Mouse (Mus musculus): ENCODE measurements around the gene Nrxn1.

The Nrxn1 gene

GRCm38 (mm10) chr17:90962904-90963531, 129.9 kb downstream of the Nrxn1 start:
- no peak for DNase-seq (ENCODE audit: low spot score)

GRCm38 (mm10) chr17:90955221-90955620, 137.7 kb downstream of the Nrxn1 start:
- no peak for DNase-seq (ENCODE audit: low spot score)

DNA sequence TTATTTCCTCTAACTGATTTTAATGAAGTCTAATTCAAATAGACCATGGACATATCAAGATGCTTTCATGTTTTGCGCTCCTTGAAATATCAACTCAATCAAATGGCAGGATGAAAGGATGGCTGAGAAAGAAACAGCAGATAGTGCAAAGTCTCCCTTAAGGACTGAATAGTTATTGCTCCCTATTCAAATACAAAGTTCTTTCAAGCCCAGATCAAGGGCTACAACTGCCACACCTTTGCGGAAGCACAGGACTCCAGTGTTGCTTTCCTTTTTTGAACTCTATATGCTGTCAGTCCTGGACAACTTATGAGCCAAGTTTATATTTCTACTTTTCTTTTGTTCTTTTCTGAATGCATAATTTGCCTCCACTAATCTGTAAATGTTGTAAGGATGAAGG, 157.9 kb downstream of the Nrxn1 start:
- no peak for DNase-seq (ENCODE audit: low spot score)

- no peak for DNase-seq (ENCODE audit: low spot score)
Measured at GRCm38 (mm10) chr17:90913320-90913719, 179.6 kb downstream of the Nrxn1 start.

GRCm38 (mm10) chr17:90912746-90913145, 180.1 kb downstream of the Nrxn1 start:
- no peak for DNase-seq (ENCODE audit: low spot score)

GRCm38 (mm10) chr17:90912341-90912740, 180.5 kb downstream of the Nrxn1 start:
- DNase-seq (ENCODE audit: low spot score): no peak

DNA sequence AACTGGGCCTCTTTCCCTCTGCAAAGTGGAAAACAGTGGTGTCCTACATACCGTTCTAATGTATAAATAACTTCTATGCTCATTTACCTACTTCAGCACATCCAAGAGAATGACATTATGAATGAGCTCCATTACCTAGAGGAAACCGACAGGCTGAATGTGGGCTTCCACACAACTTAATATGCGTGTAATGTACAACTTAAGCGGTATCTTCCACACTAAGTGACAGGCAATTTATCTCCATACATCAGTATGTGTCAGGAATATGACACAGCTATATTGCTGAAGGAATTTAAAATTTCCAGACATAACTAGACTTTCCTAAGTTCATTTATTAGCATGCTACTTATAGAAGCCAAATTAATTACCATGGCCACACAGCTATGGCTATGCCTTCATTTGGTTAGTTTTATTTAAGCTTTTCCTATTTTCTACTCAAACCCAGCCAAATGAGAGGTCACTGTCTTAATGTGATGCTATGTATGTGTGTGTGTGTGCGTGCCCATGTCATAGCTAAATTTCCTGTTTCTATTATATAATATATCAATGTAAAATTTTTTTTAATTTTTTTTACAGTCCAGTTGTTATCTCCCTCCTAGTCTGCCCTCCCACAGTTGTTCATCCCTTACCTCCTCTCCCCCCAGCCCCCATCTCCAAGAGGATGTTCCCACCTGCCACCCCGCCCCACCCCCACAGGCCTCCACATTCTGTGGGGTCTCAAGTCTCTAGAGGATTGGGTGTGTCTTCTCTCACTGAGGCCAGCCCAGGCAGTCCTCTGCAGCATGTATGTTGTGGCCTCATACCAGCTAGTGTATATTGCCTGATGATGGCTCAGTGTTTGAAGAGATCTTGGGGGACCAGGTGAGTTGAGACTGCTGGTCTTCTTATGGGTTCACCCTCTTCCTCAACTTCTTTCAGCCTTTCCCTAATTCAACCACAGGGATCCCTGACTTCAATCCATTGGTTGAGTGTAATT, 186.5 kb downstream of the Nrxn1 start:
- DNase-seq (ENCODE audit: low spot score): no peak

- no peak for DNase-seq (ENCODE audit: low spot score)
Measured at GRCm38 (mm10) chr17:90905143-90905542, 187.7 kb downstream of the Nrxn1 start.

DNA sequence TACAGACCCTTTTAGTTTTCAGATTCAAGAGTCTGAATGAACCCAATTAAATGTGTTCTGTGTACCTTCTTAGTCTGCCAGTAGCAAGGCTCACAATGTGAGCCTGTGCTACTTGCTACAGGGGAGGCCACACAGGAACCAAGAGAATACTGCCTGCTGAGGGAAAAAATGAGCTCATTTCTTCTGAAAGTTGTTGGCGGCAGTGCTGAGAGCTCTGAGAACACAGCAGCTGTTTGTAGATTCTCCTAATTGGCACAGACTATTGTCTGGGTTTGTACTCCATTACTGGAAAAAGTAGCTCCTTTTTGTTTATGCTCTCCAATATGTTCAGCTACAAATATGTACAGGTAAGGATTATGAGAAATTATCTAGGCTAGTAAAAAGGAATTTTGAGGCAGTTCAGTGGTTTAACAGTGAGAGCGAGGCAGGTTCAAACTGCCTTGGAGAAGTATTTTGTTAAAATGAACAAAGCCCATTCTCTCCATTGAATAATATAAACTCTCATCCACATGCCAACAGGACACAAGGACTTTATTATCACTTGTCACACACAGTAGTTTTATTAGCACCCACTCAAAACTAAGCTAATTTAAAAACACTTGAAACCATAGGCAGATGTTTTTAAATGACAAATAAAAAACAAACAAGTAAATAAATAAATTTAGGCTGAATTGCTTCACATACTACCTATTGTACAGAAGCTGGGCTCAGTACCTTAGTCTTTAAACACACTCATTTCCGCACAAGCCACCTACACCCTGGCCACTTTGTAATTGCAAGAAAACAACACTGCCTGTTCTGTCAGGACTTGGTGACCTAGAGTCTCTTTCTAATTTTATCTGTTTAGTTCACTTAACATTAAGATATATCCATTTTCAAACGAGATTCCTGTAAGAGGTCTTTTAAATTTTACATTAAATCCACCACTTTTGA, 200.3 kb downstream of the Nrxn1 start:
- DNase-seq (ENCODE audit: low spot score): no peak

- no peak for DNase-seq (ENCODE audit: low spot score)
Measured at GRCm38 (mm10) chr17:90891711-90892110, 201.2 kb downstream of the Nrxn1 start.

GRCm38 (mm10) chr17:90857225-90857624, 235.6 kb downstream of the Nrxn1 start:
- DNase-seq (ENCODE audit: low spot score): no peak

GRCm38 (mm10) chr17:90843876-90844275, 249.0 kb downstream of the Nrxn1 start:
- no peak for DNase-seq (ENCODE audit: low spot score)

- no peak for DNase-seq (ENCODE audit: low spot score)
Measured at GRCm38 (mm10) chr17:90843072-90843611, 249.7 kb downstream of the Nrxn1 start.

- no peak for DNase-seq (ENCODE audit: low spot score)
Measured at GRCm38 (mm10) chr17:90837022-90837414, 255.9 kb downstream of the Nrxn1 start.

DNA sequence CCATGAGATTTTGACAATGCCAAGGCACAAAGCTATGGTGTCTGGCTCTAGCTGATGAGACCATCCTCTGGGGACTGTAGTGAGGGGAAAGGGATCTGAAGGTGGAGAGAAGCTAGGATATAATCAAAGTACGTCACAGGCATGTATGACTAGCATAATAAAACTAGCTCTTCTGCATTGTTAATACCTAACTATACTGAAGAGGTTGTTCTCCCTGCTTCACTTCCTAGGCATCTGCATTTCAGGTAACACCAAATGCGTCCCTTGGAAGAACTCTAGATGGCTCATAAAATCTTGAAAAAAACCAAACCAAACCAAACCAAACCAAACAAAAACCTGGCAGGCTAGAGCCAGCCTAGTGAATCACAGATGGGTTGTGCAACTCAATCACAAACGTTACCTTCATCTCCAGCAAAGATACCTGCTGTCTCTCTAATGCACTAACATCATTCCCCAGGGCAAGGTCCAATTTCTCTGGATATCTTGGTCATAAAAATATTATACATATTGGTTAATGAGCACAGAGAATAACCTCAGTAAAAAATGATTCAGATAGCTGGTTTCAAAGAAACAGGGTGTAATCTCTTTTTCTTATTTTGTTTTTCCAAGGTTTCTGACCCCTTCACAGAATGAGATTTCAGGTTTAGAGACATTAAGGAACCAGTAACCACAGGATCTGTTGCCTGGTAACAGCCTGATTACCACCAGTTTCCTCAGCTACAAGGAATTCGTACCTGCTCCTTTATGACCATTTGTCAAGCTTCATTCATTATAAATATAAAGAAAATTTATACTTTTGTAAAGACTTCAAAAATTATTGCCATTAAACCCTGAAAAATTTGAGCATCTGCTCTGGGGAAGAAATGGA, 256.5 kb downstream of the Nrxn1 start:
- no peak for DNase-seq (ENCODE audit: low spot score)

DNA sequence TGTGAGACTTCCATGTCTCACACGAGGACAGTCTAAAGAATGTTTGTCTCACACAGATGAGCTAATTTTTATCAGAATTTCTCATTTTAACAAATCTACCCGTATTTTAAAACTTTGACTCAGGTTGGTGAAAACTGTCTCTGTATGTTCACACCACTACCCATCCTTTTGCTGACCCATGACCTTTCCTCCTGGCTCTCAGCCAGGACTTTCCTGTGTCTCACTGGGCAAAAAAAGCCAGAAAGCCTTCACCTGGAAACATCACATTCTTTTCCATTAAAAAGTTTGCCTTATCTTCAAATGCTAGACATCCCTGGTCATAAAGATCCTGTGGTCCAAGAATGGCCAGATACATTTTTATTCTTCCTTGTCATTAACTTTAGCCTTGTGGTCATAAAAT, 274.5 kb downstream of the Nrxn1 start:
- no peak for DNase-seq (ENCODE audit: low spot score)

GRCm38 (mm10) chr17:90817898-90818297, 275.0 kb downstream of the Nrxn1 start:
- DNase-seq (ENCODE audit: low spot score): no peak

- DNase-seq (ENCODE audit: low spot score): no peak
Measured at GRCm38 (mm10) chr17:90815306-90815705, 277.6 kb downstream of the Nrxn1 start.

GRCm38 (mm10) chr17:90813760-90814159, 279.1 kb downstream of the Nrxn1 start:
- no peak for DNase-seq (ENCODE audit: low spot score)

DNA sequence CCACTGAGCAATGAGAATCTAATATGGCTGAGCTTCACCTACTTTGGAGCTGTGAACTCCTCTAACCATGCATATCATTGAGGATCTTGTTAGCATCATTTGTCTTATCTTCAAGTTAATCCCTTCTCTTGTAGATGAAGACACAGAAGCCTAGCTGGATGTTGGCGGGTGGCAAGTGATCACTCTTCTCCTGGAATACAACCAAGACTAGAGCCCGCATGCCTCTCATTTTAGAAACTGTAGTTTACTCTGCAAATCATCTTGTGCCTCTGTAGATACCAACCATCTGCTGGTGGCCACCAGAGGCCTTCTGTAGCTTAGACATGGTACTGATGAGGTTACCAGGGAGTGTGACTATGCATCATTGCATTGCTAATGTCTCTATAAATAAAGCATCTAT, 280.4 kb downstream of the Nrxn1 start:
- DNase-seq (ENCODE audit: low spot score): no peak

Measured in T-cell, adult 2 months (primary cell).